Mouse (Mus musculus): Measurements from ENCODE around the gene Tfb2m.

Gene Tfb2m

DNA sequence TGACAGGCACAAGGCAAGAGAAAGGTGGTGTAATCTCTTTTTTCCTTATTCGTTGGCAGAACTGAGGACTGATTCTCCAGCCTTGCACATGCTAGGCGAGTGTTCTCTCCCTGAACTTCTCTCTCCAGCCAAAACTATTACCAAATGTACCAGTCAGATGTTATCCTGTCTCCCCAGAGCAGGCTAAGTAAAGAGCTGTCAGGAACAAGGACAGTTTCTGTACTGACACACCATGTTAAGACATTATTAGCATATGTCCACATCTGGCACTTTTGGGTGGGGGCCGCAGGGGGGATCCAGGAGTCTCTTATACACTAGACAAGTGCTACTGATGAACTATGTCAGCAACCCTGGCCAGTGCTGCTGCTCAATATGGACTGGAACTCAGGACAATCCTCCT, 10.9 kb upstream of the Tfb2m start:
- DNase-seq (ENCODE audit: low read depth) = no peak

DNA sequence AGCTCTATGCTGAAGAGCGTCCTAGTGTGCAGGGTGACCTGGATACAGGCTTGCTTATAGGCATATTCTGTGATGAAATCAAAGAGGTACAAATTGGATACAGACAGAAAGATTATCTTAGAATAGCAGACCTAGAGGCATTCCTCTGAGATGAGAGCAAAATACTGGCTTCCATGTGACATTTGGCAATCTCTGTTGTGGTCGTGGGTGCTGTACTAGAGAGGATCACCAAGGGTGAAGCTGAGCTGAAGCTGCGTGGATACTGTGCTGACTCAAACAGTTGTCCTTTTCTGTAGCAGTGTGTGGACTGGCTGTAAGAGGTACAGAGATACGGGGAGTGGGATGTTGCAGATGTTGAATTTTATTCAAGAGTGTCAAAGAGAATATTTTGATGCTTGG, 7.9 kb upstream of the Tfb2m start:
- DNase-seq (ENCODE audit: low read depth) = peak; percentile 51

- no peak for DNase-seq (ENCODE audit: low read depth)
Observed at GRCm38 (mm10) chr1:179553197-179553948, 7.3 kb upstream of the Tfb2m start.

DNA sequence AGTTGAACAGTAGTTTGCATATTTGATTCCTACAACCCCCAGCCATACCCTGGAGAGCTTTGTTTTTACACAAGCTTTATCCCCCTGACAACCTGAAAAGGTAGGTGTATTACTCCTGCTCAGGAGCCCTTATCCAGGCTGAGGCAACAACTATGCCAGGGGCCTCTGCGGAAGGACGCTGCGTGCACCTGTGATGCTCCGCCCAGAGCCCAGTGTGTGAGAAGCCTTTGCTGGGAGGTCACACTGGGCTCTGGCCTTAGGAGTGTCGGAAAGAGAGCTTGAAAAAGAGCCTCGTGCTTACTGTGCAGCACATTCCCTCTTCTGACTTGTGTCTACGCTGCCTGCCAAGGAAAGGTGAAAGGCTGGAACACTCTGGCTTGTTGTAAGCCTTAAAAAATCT, 6.7 kb upstream of the Tfb2m start:
- no peak for DNase-seq (ENCODE audit: low read depth)

DNA sequence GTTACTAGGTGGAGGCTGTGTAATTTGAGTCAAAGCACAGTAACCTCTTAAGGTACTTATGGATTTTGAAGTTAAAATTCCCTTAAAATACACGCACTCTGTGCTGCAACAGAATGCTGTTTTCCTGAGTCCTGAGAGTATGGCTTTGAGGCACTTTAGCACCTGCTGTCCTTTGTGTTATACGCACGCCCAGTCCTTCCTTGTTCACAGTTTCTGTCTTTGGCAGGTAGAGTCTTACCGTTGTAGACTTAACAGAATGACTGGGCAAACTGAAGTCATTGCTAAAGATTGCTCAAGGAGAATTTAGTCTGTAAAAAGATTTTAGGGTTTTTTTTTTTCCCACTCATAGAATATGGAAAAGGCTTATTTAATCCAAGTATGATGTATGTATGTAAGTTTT, 5.9 kb upstream of the Tfb2m start:
- no peak for DNase-seq (ENCODE audit: low read depth)

DNA sequence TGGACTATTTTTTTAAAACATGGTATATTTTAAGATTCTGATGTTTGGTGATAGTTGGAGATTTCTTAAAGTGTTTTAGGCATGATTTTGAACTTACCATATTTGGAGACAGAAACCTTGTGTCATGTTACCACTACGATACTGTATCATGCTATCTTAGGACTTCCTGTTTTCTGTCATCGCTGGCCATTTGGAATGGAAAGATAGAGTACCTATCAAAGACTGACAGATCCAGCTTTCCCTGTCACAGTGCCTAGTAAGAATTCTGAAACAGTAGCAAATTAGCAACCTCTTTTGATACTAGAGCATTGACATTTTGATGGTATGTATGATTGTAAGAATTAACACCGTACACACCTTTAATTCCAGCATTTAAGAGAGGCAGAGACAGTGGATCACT, 5.3 kb upstream of the Tfb2m start:
- peak; percentile 31 for DNase-seq (ENCODE audit: low read depth)

GRCm38 (mm10) chr1:179548996-179549752, 3.1 kb upstream of the Tfb2m start:
- peak; percentile 86 for DNase-seq (ENCODE audit: low read depth)

GRCm38 (mm10) chr1:179548220-179548619, 2.2 kb upstream of the Tfb2m start:
- DNase-seq (ENCODE audit: low read depth) = no peak

- DNase-seq (ENCODE audit: low read depth) = no peak
Observed at GRCm38 (mm10) chr1:179547176-179547575, 1.1 kb upstream of the Tfb2m start.

- no peak for DNase-seq (ENCODE audit: low read depth)
Observed at GRCm38 (mm10) chr1:179546551-179546917, 467 bp upstream of the Tfb2m start.

GRCm38 (mm10) chr1:179541502-179541901, 4.6 kb downstream of the Tfb2m start:
- DNase-seq (ENCODE audit: low read depth) = peak; percentile 55

DNA sequence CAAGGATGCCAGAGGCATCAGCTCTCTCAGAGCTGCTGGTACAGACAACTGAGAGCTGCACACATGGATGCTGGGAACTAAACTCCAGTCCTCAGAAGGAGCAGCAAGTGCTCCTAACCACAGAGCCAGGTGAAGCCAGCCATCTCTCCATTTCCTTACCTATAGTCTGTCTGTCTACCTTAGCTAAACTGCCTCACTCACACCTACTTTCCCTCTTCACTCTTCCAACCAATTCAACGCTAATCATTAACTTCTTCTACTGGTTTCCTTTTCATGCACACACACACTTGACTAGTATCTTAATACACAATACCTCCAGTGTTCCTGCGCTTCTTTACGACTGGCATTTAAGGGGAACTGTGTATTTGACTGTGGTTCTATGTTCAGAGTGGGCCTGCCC, 6.2 kb downstream of the Tfb2m start:
- no peak for DNase-seq (ENCODE audit: low read depth)

- no peak for DNase-seq (ENCODE audit: low read depth)
Observed at GRCm38 (mm10) chr1:179539054-179539453, 7.0 kb downstream of the Tfb2m start.

DNA sequence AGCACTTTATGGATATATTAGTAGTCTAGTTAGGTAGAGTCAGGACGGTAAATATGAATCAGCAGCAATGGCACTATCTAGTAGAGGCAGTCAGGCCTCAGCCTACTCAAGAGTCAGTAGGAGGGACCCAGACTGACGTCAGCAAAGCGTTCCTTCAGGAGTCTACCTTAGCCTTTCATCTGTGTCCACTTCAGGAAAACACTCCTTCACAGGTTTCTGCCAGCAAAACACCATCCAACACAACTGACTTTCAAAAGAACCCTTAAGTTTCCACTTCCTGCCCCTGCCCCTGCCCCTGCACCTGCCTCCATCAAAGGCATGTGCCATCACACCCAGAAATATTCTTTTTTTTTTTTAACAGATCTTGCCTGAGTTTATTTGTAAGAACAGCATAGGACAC, 26.2 kb downstream of the Tfb2m start:
- peak; percentile 57 for DNase-seq (ENCODE audit: low read depth)

DNA sequence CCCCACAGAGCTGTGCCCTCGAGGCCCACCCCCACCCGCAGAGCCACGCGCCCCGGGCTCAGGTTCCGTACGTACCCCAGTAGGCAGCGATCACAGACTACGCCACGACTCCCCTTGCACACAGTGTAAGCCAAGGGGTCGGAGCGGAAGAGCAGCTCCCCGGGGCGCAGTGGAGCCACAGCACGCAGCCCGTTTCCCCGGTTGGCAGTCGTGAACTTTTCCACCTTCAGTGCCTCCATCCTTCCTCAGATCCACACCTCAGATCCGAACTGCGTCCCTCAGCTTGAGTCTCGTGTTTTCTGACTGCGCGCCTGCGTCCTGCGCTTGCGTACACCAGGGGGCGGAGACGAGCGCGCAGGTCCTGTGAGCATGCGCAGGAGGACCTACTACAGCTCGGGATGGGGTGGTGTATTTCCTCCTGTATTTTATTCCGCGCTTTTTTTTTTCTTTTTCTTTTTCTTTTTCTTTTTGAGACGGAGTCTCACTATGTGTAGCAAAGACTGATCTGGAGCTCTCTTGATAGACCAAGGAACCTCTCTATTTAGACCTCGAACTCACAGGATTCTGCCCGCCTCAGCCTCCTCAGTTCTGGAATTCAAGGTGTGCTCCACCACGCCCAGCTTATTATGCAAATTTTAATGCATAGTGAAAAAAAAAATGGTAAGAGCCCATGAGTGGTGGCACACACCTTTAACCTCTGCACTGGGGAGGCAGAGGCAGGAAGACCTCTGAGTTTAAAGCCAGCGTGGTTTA, 28.2 kb downstream of the Tfb2m start, which contains the start of gene Smyd3:
TSS of gene Smyd3 (minus strand) at position 329 of the 753 bp plus-strand sequence.
- peak; percentile 94 for DNase-seq (ENCODE audit: low read depth)

DNA sequence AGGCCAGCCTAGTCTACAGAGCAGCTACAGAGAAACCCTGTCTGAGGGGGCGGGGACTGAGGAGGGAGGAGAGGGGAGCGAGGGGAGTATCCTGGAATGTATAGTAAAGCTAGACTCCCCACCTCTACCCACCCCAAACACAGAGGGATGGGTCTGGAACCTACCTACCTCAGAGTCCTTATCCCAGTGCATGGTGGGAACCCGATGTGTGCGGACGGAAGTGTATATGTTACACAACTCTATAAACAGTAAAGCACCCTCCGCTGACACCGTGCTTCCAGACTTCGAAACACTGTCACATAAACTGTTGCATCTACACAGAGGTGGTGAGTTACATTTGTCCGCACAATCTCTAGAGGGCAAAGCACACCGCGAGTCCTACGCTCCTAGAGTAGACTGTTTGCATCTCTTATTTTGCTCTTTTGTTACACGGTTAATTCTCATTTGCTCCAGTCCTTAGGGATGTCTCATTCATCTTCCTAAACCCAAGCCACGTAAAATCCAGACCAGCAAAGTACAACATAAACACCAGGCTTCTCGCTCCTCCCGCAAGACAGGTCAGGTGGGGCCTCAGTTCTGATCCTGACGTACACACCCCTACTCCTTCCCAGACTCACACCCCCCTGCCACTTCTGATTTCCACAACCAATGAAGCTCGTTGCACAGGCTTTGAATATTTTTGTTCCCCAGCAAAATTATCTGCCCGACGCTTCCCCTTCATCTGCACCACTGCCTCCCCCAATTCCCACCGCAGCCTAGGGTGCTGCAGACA, 28.9 kb downstream of the Tfb2m start:
- DNase-seq (ENCODE audit: low read depth) = peak; percentile 63

- no peak for DNase-seq (ENCODE audit: low read depth)
Observed at GRCm38 (mm10) chr1:179511895-179512294, 34.2 kb downstream of the Tfb2m start.

DNA sequence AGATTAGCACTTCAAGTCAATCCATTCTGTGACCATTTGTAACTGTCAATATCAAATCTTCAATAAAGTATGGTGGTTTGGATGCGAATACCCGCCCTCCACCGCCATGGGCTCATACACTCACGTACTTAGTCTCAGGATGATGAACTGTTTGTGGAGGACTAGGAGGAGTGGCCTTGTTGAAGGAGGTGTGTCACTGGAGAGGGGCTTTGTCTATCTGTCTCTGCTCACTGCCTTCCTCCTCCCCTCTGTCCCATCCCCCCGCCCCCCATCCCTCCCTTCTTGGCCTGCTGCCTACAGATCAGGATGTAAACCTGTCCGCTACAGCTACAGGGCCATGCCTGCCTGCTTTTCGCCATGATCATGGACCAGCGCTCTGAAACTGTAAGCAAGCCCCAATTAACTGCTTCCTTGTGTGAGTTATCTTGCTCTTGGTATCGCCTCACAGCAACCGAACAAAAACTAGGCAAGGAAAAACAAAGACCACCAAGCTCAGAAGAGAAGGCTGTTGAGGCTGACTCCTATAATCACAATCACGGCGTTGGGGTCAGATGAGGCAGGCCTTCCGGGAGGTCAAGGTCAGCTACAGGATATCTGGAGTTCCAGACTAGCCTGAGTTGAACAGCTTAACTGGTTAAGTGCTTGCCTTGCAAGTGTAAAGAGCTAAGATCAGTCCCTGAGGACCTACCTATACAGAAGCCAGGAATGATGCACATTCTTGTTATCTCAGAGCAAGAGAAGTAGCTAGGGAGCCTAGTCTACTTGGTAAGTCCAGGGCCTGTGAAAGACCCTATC, 35.3 kb downstream of the Tfb2m start:
- DNase-seq (ENCODE audit: low read depth) = no peak

DNA sequence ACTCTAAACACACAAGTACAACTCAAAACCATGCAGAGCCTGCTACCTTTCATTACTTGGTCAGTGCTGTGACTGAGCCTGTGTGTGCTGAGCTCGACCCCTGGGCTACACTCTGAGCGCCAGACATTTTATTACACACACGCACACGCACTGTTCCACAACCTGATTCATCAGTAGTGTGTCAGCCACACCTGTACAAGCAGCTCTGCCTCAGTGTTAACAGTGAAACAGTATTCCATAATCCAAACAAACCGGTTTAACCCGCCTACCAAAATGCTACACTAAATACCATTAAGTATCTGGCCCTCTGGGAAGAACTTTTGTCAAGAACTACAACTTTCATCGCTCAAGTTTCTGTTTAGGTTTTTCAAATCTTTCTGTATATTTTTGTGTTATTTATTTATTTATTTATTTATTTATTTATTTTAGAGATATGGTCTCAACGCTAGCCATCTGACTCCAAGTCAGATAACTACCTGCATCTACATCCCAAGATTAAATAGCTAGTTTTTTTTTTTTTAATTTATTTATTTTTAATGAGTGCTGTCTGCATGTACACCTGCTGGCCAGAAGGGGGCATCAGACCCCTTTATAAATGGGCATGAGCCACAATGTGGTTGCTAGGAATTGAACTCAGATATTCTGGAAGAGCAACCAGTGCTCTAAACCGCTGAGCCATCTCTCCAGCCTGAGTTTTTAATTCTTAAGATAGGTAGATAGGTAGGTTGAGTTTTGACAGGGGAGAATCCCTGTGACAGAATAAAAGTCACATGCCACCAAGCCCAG, 39.3 kb downstream of the Tfb2m start:
- DNase-seq (ENCODE audit: low read depth) = peak; percentile 75

DNA sequence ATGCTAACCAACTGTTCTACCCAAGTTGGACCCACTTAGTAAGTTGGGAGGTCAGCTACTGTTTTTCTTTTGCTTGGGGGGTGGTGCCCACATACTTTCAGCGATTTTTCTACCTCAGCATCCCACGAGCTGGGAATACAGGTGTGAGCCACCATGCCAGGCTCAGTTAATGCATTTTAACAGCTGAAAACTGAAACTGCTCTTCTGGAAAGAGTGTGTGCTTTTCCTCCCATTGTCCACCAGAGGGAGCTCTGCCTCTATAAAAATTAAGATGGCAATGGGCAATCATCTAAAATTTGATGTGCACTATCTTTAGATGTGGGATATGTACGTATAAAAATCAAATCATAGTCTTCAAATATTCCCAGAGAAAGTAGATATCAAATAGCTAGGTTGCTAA, 43.5 kb downstream of the Tfb2m start:
- peak; percentile 67 for DNase-seq (ENCODE audit: low read depth)
